Comparison of ENCODE assay signal across 25 mouse cellular contexts in the genomic region with DNA sequence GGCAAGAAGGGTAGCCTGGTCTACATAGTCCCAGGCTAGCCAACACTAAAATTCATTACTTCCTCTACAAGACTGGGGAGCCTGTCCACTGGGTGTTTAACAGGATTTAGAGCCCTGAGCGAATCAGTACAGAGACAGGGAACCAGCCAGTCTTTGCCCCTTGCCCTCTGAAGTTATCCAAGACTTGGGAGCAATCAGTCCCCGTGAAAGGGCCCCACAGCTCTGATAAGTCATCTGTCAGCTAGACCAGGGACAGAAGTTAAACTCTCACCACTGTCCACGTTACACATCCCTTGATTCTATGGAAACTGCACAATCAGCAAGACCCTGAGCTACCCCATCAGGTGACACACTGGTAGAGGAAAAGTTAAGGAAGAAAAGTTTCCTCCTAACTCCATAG. TPM values are rescaled to one million over a fixed set of nuclear protein-coding genes. Genes with fewer than 3 reads are reported as not detected.
DNase-seq lines count a peak whose midpoint lies in the region; ATAC-seq and TF ChIP-seq lines count a peak whose summit lies in the region.
"Had no signal": no experiment of that assay in that cellular context is flagged by ENCODE, and none has a peak within 500 bp of the region (broad histone marks: within the 10 kb centered on the region; RNA-seq: fewer than 3 reads in every experiment).

No protein-coding gene starts in this region.

- H3K27ac ChIP-seq in liver, embryonic 12.5 days: no peak overlapping the region
- H3K27ac ChIP-seq in intestine, embryonic 15.5 days: no peak overlapping the region
- peak overlapping the region; percentile 80 for H3K27ac ChIP-seq in intestine, postnatal 0 days (ENCODE audit: low read depth, low read length)
- H3K27ac ChIP-seq in forebrain, embryonic 10.5 days: no peak overlapping the region
- H3K27ac ChIP-seq: embryonic facial prominence, embryonic 10.5 days; embryonic facial prominence, embryonic 12.5 days; forebrain, embryonic 12.5 days had no signal

- H3K4me1 ChIP-seq in liver, embryonic 12.5 days: peaks cover 39% of the 10 kb centered on the region
- 0 out of 2 replicates have a peak, but pooled peaks cover 4% of the 10 kb centered on the region for H3K4me1 ChIP-seq in intestine, embryonic 15.5 days (replicated peaks)
- H3K4me1 ChIP-seq in intestine, postnatal 0 days (replicated peaks; ENCODE audit: control insufficient read depth, insufficient read depth, low read length): no peaks in the 10 kb centered on the region
- H3K4me1 ChIP-seq in forebrain, embryonic 10.5 days: no peaks in the 10 kb centered on the region
- H3K4me1 ChIP-seq: embryonic facial prominence, embryonic 12.5 days; forebrain, embryonic 12.5 days had no signal

- no peak overlapping the region for H3K4me3 ChIP-seq in liver, embryonic 12.5 days
- H3K4me3 ChIP-seq in intestine, embryonic 15.5 days (replicated peaks): no peak overlapping the region
- no peak overlapping the region for H3K4me3 ChIP-seq in intestine, postnatal 0 days (ENCODE audit: low read depth, low read length)
- no peak overlapping the region for H3K4me3 ChIP-seq in forebrain, embryonic 10.5 days
- H3K4me3 ChIP-seq: embryonic facial prominence, embryonic 10.5 days; embryonic facial prominence, embryonic 12.5 days; forebrain, embryonic 12.5 days had no signal

- no peak for TF ChIP-seq CTCF in intestine, postnatal 0 days (IDR thresholded peaks at IDR 0.05; ENCODE audit: low read depth)

- no peaks in the 10 kb centered on the region for H3K9me3 ChIP-seq in liver, embryonic 12.5 days (replicated peaks)
- no peaks in the 10 kb centered on the region for H3K9me3 ChIP-seq in intestine, embryonic 15.5 days
- H3K9me3 ChIP-seq in intestine, postnatal 0 days (ENCODE audit: control insufficient read depth): no peaks in the 10 kb centered on the region
- H3K9me3 ChIP-seq in forebrain, embryonic 10.5 days: no peaks in the 10 kb centered on the region
- H3K9me3 ChIP-seq: embryonic facial prominence, embryonic 10.5 days; embryonic facial prominence, embryonic 12.5 days; forebrain, embryonic 12.5 days; G1E had no signal

- no peak overlapping the region for H3K4me2 ChIP-seq in liver, embryonic 12.5 days
- no peak overlapping the region for H3K4me2 ChIP-seq in intestine, embryonic 15.5 days (replicated peaks)
- no peak overlapping the region for H3K4me2 ChIP-seq in intestine, postnatal 0 days (replicated peaks; ENCODE audit: low read depth)
- H3K4me2 ChIP-seq: embryonic facial prominence, embryonic 12.5 days; forebrain, embryonic 12.5 days had no signal

- no peaks in the 10 kb centered on the region for H3K27me3 ChIP-seq in liver, embryonic 12.5 days (replicated peaks)
- H3K27me3 ChIP-seq in intestine, embryonic 15.5 days (replicated peaks): no peaks in the 10 kb centered on the region
- no peaks in the 10 kb centered on the region for H3K27me3 ChIP-seq in intestine, postnatal 0 days (replicated peaks; ENCODE audit: control insufficient read depth, insufficient read depth, low read length)
- no peaks in the 10 kb centered on the region for H3K27me3 ChIP-seq in forebrain, embryonic 10.5 days (ENCODE audit: poor library complexity, severe bottlenecking)
- H3K27me3 ChIP-seq: CH12.LX; embryonic facial prominence, embryonic 12.5 days; forebrain, embryonic 12.5 days; Patski had no signal

- no peaks in the 10 kb centered on the region for H3K36me3 ChIP-seq in liver, embryonic 12.5 days
- H3K36me3 ChIP-seq in intestine, embryonic 15.5 days: no peaks in the 10 kb centered on the region
- H3K36me3 ChIP-seq in intestine, postnatal 0 days (ENCODE audit: control insufficient read depth, insufficient read depth): no peaks in the 10 kb centered on the region; the same call in 1 of the 2 replicates
- H3K36me3 ChIP-seq in forebrain, embryonic 10.5 days (replicated peaks): peaks cover 3% of the 10 kb centered on the region
- H3K36me3 ChIP-seq: embryonic facial prominence, embryonic 12.5 days had no signal

- WGBS in liver, embryonic 12.5 days (ENCODE audit: insufficient replicate concordance): 26% methylated on average over 3 of the region's 3 CpGs
- WGBS in intestine, embryonic 15.5 days: 27% methylated on average over 3 of the region's 3 CpGs
- WGBS in intestine, postnatal 0 days: 21% methylated on average over 3 of the region's 3 CpGs
- 76% methylated on average over 3 of the region's 3 CpGs for WGBS in forebrain, embryonic 10.5 days

- ATAC-seq in liver, embryonic 12.5 days: peak; percentile 28; the same call in 1 of the 2 replicates
- peak; percentile 86 for ATAC-seq in intestine, embryonic 15.5 days
- peak; percentile 83 for ATAC-seq in intestine, postnatal 0 days
- ATAC-seq: activated CD4-positive, CD25-positive, alpha-beta regulatory T cell, adult 4 months; CD4-positive, CD25-positive, alpha-beta regulatory T cell, adult 4 months; forebrain, embryonic 14.5 days; forebrain, embryonic 16.5 days; Patski had no signal

- no peak overlapping the region for H3K9ac ChIP-seq in liver, embryonic 12.5 days
- H3K9ac ChIP-seq in intestine, embryonic 15.5 days: no peak overlapping the region
- no peak overlapping the region for H3K9ac ChIP-seq in intestine, postnatal 0 days (ENCODE audit: low read depth, low read length)
- H3K9ac ChIP-seq: embryonic facial prominence, embryonic 12.5 days; forebrain, embryonic 12.5 days had no signal

- no peak for DNase-seq in liver
- no peak for DNase-seq in forebrain, embryonic 10.5 days (ENCODE audit: extremely low spot score, low spot score)
- no peak for DNase-seq in lung, adult 18-20 months
- no peak for DNase-seq in natural killer cell, adult 2 months (ENCODE audit: low spot score in 2 of 2)
- DNase-seq: adrenal gland, adult 8-10 months; adrenal gland, postnatal 36 days; B cell, adult 2 months; cerebellum, adult 11-12 months; cerebellum, adult 2 months; cerebellum, adult 9-10 months; cerebellum, postnatal 10 days; cerebellum, postnatal 25 days had no signal

RNA-seq across cellular contexts. Expression of a gene that starts 8.9 kb away (rescaled TPM):
- 26.6 and 26.9 TPM in 2 replicates for polyA plus RNA-seq in liver, embryonic 12.5 days (2016; fragmentation: Nextera tagmentation; extraction: Ambion mirVana)
- 153 and 168 TPM in 2 replicates for polyA plus RNA-seq in intestine, embryonic 15.5 days (2015; fragmentation: Nextera tagmentation; extraction: Ambion mirVana)
- 2,929 and 3,267 TPM in 2 replicates for polyA plus RNA-seq in intestine, postnatal 0 days (2015; fragmentation: Nextera tagmentation; extraction: Ambion mirVana)
- 5.5 and 5.9 TPM in 2 replicates for polyA plus RNA-seq in forebrain, embryonic 10.5 days (2016; fragmentation: Nextera tagmentation; extraction: Ambion mirVana)
- polyA plus RNA-seq: G1E had no signal

RNA-seq across cellular contexts. Expression of a gene that starts 11.7 kb away (rescaled TPM):
- 1,421 and 1,491 TPM in 2 replicates for polyA plus RNA-seq in liver, embryonic 12.5 days (2016; fragmentation: Nextera tagmentation; extraction: Ambion mirVana)
- polyA plus RNA-seq in intestine, embryonic 15.5 days (2015; fragmentation: Nextera tagmentation; extraction: Ambion mirVana): 1,711 TPM in 2 replicates
- polyA plus RNA-seq in intestine, postnatal 0 days (2015; fragmentation: Nextera tagmentation; extraction: Ambion mirVana): 1,691 and 1,755 TPM in 2 replicates
- 1,843 and 1,853 TPM in 2 replicates for polyA plus RNA-seq in forebrain, embryonic 10.5 days (2016; fragmentation: Nextera tagmentation; extraction: Ambion mirVana)

RNA-seq across cellular contexts. Expression of a gene that starts 16.0 kb away (rescaled TPM):
- polyA plus RNA-seq in liver, embryonic 12.5 days (2016; fragmentation: Nextera tagmentation; extraction: Ambion mirVana): 1,134 and 1,149 TPM in 2 replicates
- polyA plus RNA-seq in intestine, embryonic 15.5 days (2015; fragmentation: Nextera tagmentation; extraction: Ambion mirVana): 1,301 and 1,445 TPM in 2 replicates
- 1,616 and 1,752 TPM in 2 replicates for polyA plus RNA-seq in intestine, postnatal 0 days (2015; fragmentation: Nextera tagmentation; extraction: Ambion mirVana)
- polyA plus RNA-seq in forebrain, embryonic 10.5 days (2016; fragmentation: Nextera tagmentation; extraction: Ambion mirVana): 1,219 and 1,234 TPM in 2 replicates

RNA-seq across cellular contexts. Expression of a gene that starts 20.5 kb away (rescaled TPM):
- polyA plus RNA-seq in liver, embryonic 12.5 days (2016; fragmentation: Nextera tagmentation; extraction: Ambion mirVana): 69.1 and 70.9 TPM in 2 replicates
- polyA plus RNA-seq in intestine, embryonic 15.5 days (2015; fragmentation: Nextera tagmentation; extraction: Ambion mirVana): 265 and 267 TPM in 2 replicates
- polyA plus RNA-seq in intestine, postnatal 0 days (2015; fragmentation: Nextera tagmentation; extraction: Ambion mirVana): 81.8 and 85.6 TPM in 2 replicates
- 101 and 113 TPM in 2 replicates for polyA plus RNA-seq in forebrain, embryonic 10.5 days (2016; fragmentation: Nextera tagmentation; extraction: Ambion mirVana)

RNA-seq across cellular contexts. Expression of a gene that starts 23.5 kb away (rescaled TPM):
- polyA plus RNA-seq in liver, embryonic 12.5 days (2016; fragmentation: Nextera tagmentation; extraction: Ambion mirVana): 0.27 and 0.59 TPM in 2 replicates
- 0.24 and 0.28 TPM in 2 replicates for polyA plus RNA-seq in intestine, embryonic 15.5 days (2015; fragmentation: Nextera tagmentation; extraction: Ambion mirVana)
- 0.70 and 0.82 TPM in 2 replicates for polyA plus RNA-seq in intestine, postnatal 0 days (2015; fragmentation: Nextera tagmentation; extraction: Ambion mirVana)
- polyA plus RNA-seq in forebrain, embryonic 10.5 days (2016; fragmentation: Nextera tagmentation; extraction: Ambion mirVana): 0.11 and 0.27 TPM in 2 replicates
- polyA plus RNA-seq: activated CD4-positive, CD25-positive, alpha-beta regulatory T cell, adult 4 months; CD4-positive, CD25-positive, alpha-beta regulatory T cell, adult 4 months; embryonic facial prominence, embryonic 10.5 days; forebrain, embryonic 16.5 days; Patski had no signal

Comparison
In these comparisons a context has a peak if more than half of its experiments do, and no peak if none do; other contexts are left out.
1. RNA of a gene that starts 8.9 kb away (polyA plus RNA-seq): 2,929 to 3,267 TPM in intestine, postnatal 0 days; 153 to 168 TPM in intestine, embryonic 15.5 days, 26.6 to 26.9 TPM in liver, embryonic 12.5 days and 5.5 to 5.9 TPM in forebrain, embryonic 10.5 days; every median in the first group is over 10 times any median in the second.
2. ATAC-seq: peak in every context shown above with its lines; median percentile 86 in intestine, embryonic 15.5 days; 83 in intestine, postnatal 0 days; 28 in liver, embryonic 12.5 days.